Mouse (Mus musculus): Measurements from ENCODE around the gene Rtn4.

DNA sequence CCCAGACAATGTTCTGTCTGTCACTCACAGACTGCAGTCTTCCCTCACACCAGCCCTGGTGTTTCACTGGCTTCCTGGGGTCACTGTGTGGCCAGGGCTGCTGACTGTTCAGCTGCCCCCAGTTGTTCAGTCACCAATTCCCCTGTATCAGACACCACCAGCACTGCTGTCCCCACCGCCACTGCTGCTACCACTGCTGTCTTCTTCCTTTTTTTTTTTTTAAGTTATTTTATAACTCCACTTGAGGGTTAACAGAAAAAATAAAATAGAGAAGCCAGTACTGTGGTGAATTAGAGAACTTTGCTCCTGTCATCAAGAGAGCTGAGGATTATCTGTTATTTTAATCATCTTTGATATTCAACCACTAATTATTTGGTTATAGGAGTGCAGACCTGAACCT, 48.3 kb upstream of the Rtn4 start:
- no peak for TF ChIP-seq CTCF (IDR thresholded peaks at IDR 0.05; ENCODE audit: insufficient read depth, low read length)
- no peak for TF ChIP-seq POLR2A (IDR thresholded peaks at IDR 0.05; ENCODE audit: borderline replicate concordance, extremely low read depth, low read depth, low read length)

All from lung, adult 2 months (tissue).